Mouse (Mus musculus) thymus, adult 2 months (tissue): ENCODE data around the gene Plekhm1. TPM values are rescaled to one million over a fixed set of nuclear protein-coding genes. Genes with fewer than 3 reads are reported as not detected.

Source experiments
- DNase-seq: peaks from one replicate; pipeline ENCODE4 v3.0.0; 2021
- H3K27ac ChIP-seq: fragments of 200-500 bp; 2 replicates; pipeline ENCODE4 v1.5.1; 2012; ENCODE audit warnings: low read length, control low read depth; ENCODE audit not compliant: control insufficient read depth, insufficient read depth
- H3K27me3 ChIP-seq: fragments of 200-500 bp; 2 replicates; pipeline ENCODE4 v1.6.1; 2012; ENCODE audit warnings: mild to moderate bottlenecking, low read length, moderate library complexity, mixed read lengths; ENCODE audit not compliant: control insufficient read depth, insufficient read depth
- H3K36me3 ChIP-seq: fragments of 200-500 bp; 2 replicates; pipeline ENCODE4 v1.6.1; 2012; ENCODE audit warnings: mild to moderate bottlenecking, low read length, moderate library complexity; ENCODE audit not compliant: control insufficient read depth, insufficient read depth
- H3K4me1 ChIP-seq: fragments of 200-500 bp; replicated peaks from 2 replicates; pipeline ENCODE4 v1.6.1; 2012; ENCODE audit warnings: low read length; ENCODE audit not compliant: control insufficient read depth, insufficient read depth
- H3K4me3 ChIP-seq: fragments of 200-500 bp; 2 replicates; pipeline ENCODE4 v1.5.1; 2012; ENCODE audit warnings: mild to moderate bottlenecking, low read length, control low read depth, moderate library complexity; ENCODE audit not compliant: control insufficient read depth, insufficient read depth
- CTCF ChIP-seq: fragments of 200-500 bp; IDR thresholded peaks from 2 replicates; pipeline ENCODE4 v1.5.1; 2012; ENCODE audit warnings: mild to moderate bottlenecking, control low read depth, low read length, moderate library complexity, borderline replicate concordance; ENCODE audit not compliant: control insufficient read depth, poor library complexity, insufficient read depth; ENCODE audit errors: extremely low read depth
- POLR2A ChIP-seq: fragments of 200-500 bp; IDR thresholded peaks from 2 replicates; pipeline ENCODE4 v1.6.1; 2012; ENCODE audit warnings: mild to moderate bottlenecking, low read length, control low read depth, moderate library complexity; ENCODE audit not compliant: control insufficient read depth, poor library complexity, insufficient read depth; ENCODE audit errors: extremely low read depth
- WGBS: fragments of 180-500 bp; shearing (Covaris S2); methylation state at CpG from one replicate; pipeline ENCODE4 v1.1.7; 2018; 5-methylcytosine and 5-hydroxymethylcytosine counted together
- polyA plus RNA-seq: library from polyadenylated mRNA; depleted of rRNA; stranded (reverse); fragments of >200 nt; gene quantifications from 2 replicates; pipeline ENCODE4 v1.2.3, GENCODE M21; 2012

The Plekhm1 gene
- polyA plus RNA-seq, 1 experiment: 43.6 TPM

DNA sequence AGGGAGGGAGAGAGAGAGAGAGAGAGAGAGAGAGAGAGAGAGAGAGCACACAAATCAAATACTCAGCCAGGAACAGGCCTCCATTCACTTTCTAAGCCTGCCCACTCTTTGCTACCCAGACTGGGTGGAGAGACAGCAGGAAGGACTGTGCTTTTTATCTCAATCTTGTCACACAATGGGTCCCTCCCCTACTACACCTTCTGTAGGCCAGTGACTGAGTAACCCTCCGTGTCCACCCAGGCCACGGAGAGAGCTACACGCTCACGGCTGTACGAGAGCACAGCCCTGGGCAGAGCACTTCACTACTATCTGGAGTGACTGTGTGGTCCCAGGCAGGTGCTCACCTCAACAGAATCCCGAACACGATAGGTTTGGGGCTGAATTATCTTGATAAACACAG is 66.3 kb downstream of the Plekhm1 start:
- DNase-seq: no peak
- TF ChIP-seq POLR2A: no peak
- no peak for TF ChIP-seq CTCF
- WGBS: 66% methylated on average over 7 of the region's 7 CpGs
- Histone ChIP-seq H3K27ac (no peak overlapping the region), H3K27me3 (no peaks in the 10 kb centered on the region), H3K4me3 (no peak overlapping the region), H3K36me3 (no peaks in the 10 kb centered on the region), H3K4me1 (peaks cover 39% of the 10 kb centered on the region)

DNA sequence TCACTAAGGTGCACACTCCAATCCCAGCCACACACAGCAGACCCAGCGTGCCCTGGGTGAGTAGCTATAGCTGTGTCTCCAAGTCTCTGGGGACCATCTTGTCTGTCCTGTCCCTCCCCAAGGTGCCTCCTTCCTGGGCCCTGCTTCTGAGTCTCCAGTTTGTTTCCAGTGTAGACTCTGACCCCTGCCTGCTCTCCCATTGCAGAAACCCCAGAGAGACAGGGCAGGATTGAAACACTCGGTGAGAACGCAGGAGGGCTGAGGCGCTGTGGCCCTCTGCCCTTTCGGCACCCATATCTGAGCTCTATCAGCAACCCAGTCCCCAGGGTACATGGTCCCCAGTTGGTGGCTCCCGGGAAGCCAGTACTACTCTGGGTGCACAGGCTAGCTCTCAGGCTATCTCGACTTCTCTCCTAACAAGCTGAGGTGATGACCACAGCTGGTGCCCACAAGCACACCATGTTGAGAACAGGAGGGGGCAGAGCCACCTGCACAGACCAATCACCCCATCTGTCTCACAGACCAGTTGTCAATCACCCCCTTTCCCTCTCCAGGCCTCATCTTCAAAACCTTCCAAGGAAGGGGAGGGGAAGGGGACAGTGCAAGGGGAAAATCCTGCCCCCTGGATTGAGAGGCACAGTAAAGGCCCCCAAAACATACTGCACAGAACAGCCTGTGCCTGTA is 66.9 kb downstream of the Plekhm1 start:
- DNase-seq: no peak
- no peaks in the 10 kb centered on the region for H3K27me3 ChIP-seq
- H3K4me3 ChIP-seq: peak overlapping the region; percentile 97
- peaks cover 39% of the 10 kb centered on the region for H3K4me1 ChIP-seq
- no peaks in the 10 kb centered on the region for H3K36me3 ChIP-seq
- 55% methylated on average over 7 of the region's 7 CpGs for WGBS
- TF ChIP-seq POLR2A (no peak), CTCF (no peak)
- H3K27ac ChIP-seq: peak overlapping the region; percentile 65; the same call in 1 of the 2 replicates

DNA sequence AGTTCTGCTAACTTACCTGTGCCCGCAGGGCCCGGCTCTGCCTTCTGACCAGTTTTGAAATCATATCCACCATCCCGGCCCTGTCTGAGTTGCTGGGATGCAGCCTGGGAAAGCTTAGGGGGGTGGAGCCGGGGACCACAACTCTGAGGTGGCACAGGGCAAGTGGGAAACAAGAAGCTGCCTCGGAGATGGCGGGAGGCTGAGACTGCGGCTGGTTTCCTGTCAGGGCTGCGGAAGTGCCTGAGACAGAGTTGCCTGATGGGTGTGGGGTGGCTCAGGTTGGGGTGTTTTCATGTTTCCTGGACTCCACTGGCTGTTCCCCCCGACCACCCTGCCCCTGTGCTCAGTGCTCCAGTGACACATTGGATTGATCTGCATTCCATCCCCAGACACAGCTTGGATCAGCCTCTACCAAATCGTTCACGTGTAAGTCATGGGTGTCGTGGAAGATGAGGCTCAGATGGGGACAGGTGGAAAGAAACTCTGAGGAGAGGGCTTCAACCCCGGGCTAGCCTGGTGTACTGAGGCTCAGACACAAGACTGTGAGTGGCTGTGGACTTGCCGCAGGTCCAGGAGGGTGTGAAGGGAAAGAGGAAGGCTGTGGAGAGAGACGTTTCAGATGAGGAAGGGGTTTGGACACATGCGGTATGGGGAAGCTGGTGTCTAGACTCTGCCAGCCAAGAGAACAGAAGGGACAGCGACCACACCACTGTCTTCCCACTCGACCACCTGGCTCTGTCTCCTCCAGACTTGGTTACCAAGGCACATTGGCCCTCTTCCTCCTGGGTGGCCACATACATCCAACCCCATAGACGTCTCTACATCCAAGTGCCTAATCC is 67.8 kb downstream of the Plekhm1 start:
- TF ChIP-seq CTCF: no peak
- TF ChIP-seq POLR2A: peak; percentile 60
- H3K27me3 ChIP-seq: no peaks in the 10 kb centered on the region
- peak overlapping the region; percentile 76 for H3K27ac ChIP-seq
- peaks cover 1% of the 10 kb centered on the region for H3K36me3 ChIP-seq
- 8% methylated on average over 19 of the region's 19 CpGs for WGBS
- peak; percentile 81 for DNase-seq
- H3K4me1 ChIP-seq: peaks cover 39% of the 10 kb centered on the region
- H3K4me3 ChIP-seq: peak overlapping the region; percentile 97

DNA sequence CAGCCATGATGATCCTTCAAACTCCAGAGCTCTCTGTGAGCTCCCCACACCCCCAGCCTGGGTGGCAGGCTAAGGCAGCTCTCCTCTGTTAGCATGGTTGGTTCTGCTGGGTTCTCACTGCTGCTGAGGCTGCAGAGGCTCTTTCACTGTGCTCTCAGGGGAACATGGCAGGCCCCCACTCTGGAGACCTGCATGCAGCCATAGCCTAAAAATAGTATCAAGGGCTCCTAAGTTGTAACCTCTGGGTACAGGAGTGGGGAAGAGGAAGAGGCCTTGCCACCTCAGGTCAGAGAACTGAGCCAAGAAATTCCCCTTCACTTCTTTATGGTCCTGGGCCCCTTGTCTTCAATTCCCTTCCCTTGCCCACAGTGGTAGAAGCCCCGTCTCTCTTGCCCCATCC is 68.6 kb downstream of the Plekhm1 start:
- Histone ChIP-seq H3K27me3 (no peaks in the 10 kb centered on the region), H3K4me1 (peaks cover 39% of the 10 kb centered on the region), H3K27ac (peak overlapping the region; percentile 76), H3K4me3 (peak overlapping the region; percentile 97), H3K36me3 (peaks cover 9% of the 10 kb centered on the region)
- TF ChIP-seq CTCF (no peak), POLR2A (no peak)
- no peak for DNase-seq
- WGBS: 0% methylated on average over 1 of the region's 1 CpGs

DNA sequence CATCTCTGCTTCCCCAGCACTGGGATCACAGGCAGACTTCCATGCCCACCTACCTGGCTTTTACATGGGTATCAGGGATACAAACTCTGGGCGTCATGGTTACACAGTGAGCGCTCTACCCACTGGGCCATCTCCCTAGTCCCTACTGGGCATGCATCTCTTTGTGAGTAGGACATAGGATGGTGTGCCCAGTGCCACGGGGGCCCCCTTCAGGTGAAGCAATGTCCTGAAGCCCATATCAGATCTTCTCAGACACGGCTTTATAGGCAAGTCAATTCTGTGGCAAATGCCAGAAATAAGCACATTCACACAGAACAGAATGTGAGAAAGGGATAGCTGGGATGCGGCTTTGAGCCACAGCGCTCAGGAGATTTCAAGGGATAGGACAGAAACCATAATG is 69.4 kb downstream of the Plekhm1 start:
- H3K4me3 ChIP-seq: no peak overlapping the region
- no peak for DNase-seq
- no peaks in the 10 kb centered on the region for H3K27me3 ChIP-seq
- TF ChIP-seq POLR2A: no peak
- TF ChIP-seq CTCF: no peak
- peaks cover 18% of the 10 kb centered on the region for H3K36me3 ChIP-seq
- WGBS: 72% methylated on average over 6 of the region's 6 CpGs
- H3K27ac ChIP-seq: no peak overlapping the region
- H3K4me1 ChIP-seq: peaks cover 39% of the 10 kb centered on the region

DNA sequence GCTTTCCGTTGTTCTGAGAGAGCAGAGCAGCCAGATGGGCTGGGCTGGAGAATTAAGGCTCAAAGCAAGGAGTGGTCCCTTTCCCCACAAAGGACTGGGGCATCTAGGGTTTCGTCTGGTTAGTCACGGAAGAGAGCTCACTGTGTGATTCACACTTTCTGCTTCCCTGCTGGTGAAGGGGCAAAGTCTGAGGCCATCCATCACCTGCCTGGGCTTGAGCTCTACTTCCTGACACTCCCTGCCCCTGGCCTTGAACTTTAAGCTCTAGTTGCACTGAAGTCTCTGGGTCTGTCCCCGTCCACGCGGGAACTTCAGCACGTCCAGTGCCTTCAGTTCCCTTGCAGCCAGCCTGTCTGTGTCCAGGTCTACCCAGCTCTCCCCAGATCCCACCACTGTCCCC is 71.8 kb downstream of the Plekhm1 start:
- H3K27ac ChIP-seq: no peak overlapping the region
- WGBS: 89% methylated on average over 7 of the region's 7 CpGs
- H3K4me3 ChIP-seq: no peak overlapping the region
- peaks cover 25% of the 10 kb centered on the region for H3K36me3 ChIP-seq
- no peaks in the 10 kb centered on the region for H3K27me3 ChIP-seq
- no peak for DNase-seq
- peaks cover 28% of the 10 kb centered on the region for H3K4me1 ChIP-seq
- TF ChIP-seq CTCF (no peak), POLR2A (no peak)

DNA sequence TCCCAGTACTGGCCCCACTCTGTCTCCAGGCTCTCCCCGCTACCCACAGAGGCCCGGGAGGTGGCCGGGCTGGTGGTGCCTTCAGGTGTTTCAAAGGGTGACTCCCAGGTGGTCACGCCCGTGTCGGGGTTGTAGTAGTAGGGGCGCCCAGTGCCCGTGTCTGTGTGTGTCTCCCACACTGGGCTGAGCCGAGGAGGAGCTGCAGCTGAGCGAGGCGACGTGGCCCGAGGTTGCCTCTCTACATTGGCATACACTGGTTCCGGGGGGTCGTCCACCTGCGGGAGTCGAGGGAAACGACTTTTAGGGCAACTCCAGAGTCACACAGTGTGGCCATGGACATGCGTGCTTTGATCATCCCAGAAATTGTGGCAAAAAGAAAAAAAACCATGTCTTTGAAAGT is 72.4 kb downstream of the Plekhm1 start:
- TF ChIP-seq POLR2A (no peak), CTCF (no peak)
- DNase-seq: no peak
- H3K27me3 ChIP-seq: no peaks in the 10 kb centered on the region
- peaks cover 25% of the 10 kb centered on the region for H3K36me3 ChIP-seq
- H3K4me3 ChIP-seq: no peak overlapping the region
- peaks cover 23% of the 10 kb centered on the region for H3K4me1 ChIP-seq
- no peak overlapping the region for H3K27ac ChIP-seq
- WGBS: 96% methylated on average over 19 of the region's 19 CpGs
